Mouse (Mus musculus) forebrain, embryonic 14.5 days (tissue): ENCODE measurements at regions not wholly inside any gene's neighbourhood (a gene's known extent, or its start where the extent isn't known, plus 50 kb on each side); places are given as distances from the start of the nearest gene placed in this dataset.

Experiments used
- ATAC-seq: fragments of 200-750 bp; cut with Nextera tagmentation; 2 replicates; pipeline ENCODE4 v1.8.0; 2017; ENCODE audit warnings: mild to moderate bottlenecking, moderate library complexity
- DNase-seq: peaks from one replicate; pipeline ENCODE4 v3.0.0-alpha.2; 2015; ENCODE audit warnings: low spot score
- H3K27ac ChIP-seq: fragments of 300-500 bp; sonication (generic); 2 replicates; pipeline ENCODE4 v1.5.1; 2014; ENCODE audit warnings: low read depth, mild to moderate bottlenecking, control low read depth, low read length, moderate library complexity
- H3K27me3 ChIP-seq: fragments of 300-500 bp; sonication (generic); replicated peaks from 2 replicates; pipeline ENCODE4 v1.6.1; 2014; ENCODE audit warnings: low read length, control low read depth, mixed read lengths; ENCODE audit not compliant: control insufficient read depth, insufficient read depth
- H3K36me3 ChIP-seq: fragments of 300-500 bp; sonication (generic); 2 replicates; pipeline ENCODE4 v1.6.1; 2014; ENCODE audit warnings: low read length, control low read depth; ENCODE audit not compliant: control insufficient read depth, insufficient read depth
- H3K4me1 ChIP-seq: fragments of 300-500 bp; sonication (generic); 2 replicates; pipeline ENCODE4 v1.6.1; 2014; ENCODE audit warnings: antibody characterized with exemption, low read length, control low read depth; ENCODE audit not compliant: control insufficient read depth, insufficient read depth
- H3K4me2 ChIP-seq: fragments of 300-500 bp; sonication (generic); 2 replicates; pipeline ENCODE4 v1.6.1; 2014; ENCODE audit warnings: mild to moderate bottlenecking, control low read depth, low read length
- H3K4me3 ChIP-seq: fragments of 300-500 bp; sonication (generic); 2 replicates; pipeline ENCODE4 v1.5.1; 2014; ENCODE audit warnings: low read depth, low read length, control low read depth
- H3K9ac ChIP-seq: fragments of 300-500 bp; sonication (generic); 2 replicates; pipeline ENCODE4 v1.6.1; 2014; ENCODE audit warnings: mild to moderate bottlenecking, low read length, control low read depth, moderate library complexity
- H3K9me3 ChIP-seq: fragments of 300-500 bp; sonication (generic); replicated peaks from 2 replicates; pipeline ENCODE4 v1.6.1; 2016; ENCODE audit warnings: low read length, control low read depth, mixed read lengths; ENCODE audit not compliant: control insufficient read depth
- WGBS: fragments of 180-500 bp; shearing (Covaris S2); extraction: QIAGEN DNeasy Blood & Tissue Kit; methylation state at CpG from one replicate; pipeline ENCODE4 v1.1.7; 2014; 5-methylcytosine and 5-hydroxymethylcytosine counted together

DNA sequence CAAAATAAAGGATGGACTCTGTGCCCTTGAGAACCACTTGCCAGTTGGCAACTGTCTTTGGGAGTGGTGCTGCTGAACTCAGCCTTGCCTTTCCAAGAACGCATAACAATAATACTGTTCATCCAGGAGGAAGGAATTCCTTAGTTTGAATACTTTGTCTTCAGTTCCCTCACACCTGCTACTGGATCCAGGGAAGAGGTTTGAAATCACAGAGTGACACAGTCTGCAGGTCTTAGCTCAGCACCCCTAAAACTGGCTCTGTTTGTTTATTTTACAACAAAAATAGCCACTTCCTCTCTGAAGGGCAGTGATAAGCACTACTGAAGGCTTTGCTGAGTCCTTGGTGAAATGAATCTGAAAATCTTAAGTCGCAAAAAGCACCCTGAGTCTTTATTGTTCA lies 703.1 kb upstream of the Marcks start:
- ATAC-seq (no peak), DNase-seq (no peak)
- 33% methylated on average over 2 of the region's 2 CpGs for WGBS
- Histone ChIP-seq H3K4me1 (0 out of 2 replicates have a peak, but pooled peaks cover 2% of the 10 kb centered on the region), H3K9me3 (no peaks in the 10 kb centered on the region), H3K9ac (no peak overlapping the region), H3K4me3 (no peak overlapping the region), H3K27me3 (no peaks in the 10 kb centered on the region), H3K36me3 (no peaks in the 10 kb centered on the region), H3K27ac (no peak overlapping the region), H3K4me2 (no peak overlapping the region)

DNA sequence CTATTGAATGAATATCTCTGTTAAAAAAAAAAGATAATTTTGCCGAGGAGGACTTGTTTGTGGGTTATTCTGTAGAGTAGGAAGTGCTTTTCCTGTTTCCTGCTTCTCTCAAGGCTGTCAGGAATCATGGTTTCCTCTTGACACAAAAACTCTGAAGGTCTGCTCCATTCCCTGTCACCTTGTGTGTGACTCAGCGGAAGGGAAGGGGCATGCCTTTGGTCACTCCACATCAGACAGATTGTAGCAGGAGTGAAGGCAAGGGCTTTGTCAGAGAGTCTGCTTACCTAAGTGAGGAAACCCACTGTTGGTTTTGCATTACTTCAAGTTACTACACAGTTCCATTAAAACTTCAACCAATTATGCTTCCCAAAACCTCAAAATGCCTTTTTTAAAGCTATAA lies 699.0 kb upstream of the Marcks start:
- Histone ChIP-seq H3K9ac (no peak overlapping the region), H3K27ac (no peak overlapping the region), H3K4me2 (no peak overlapping the region), H3K36me3 (no peaks in the 10 kb centered on the region), H3K27me3 (no peaks in the 10 kb centered on the region), H3K4me1 (no peaks in the 10 kb centered on the region), H3K9me3 (no peaks in the 10 kb centered on the region), H3K4me3 (no peak overlapping the region)
- DNase-seq (no peak), ATAC-seq (no peak)
- WGBS, result 84% methylated on average over 2 of the region's 2 CpGs

DNA sequence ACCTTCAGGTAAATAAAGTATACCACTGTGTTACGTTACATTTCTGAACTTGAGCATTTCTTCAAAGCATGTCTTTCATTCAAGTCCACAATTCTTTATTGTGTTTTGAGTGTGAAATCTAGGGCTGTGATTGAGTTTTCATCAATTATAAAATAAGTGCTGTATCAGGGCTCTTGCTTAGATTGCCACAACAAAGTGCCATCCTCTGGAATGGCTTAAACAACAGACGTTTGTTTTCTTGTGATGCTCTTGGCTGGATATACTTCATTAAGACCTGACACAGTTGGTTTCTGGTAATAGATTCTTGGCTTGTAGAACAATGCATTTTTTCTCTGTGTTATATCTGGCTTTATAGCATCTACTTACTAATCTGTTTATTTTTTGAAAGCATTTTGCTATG lies 674.3 kb upstream of the Marcks start:
- ATAC-seq, result no peak
- Histone ChIP-seq H3K27me3 (no peaks in the 10 kb centered on the region), H3K36me3 (no peaks in the 10 kb centered on the region), H3K4me1 (peaks cover 3% of the 10 kb centered on the region), H3K9me3 (no peaks in the 10 kb centered on the region), H3K4me2 (no peak overlapping the region), H3K27ac (no peak overlapping the region), H3K4me3 (no peak overlapping the region), H3K9ac (no peak overlapping the region)
- WGBS, result 48% methylated on average over 2 of the region's 2 CpGs
- no peak for DNase-seq

DNA sequence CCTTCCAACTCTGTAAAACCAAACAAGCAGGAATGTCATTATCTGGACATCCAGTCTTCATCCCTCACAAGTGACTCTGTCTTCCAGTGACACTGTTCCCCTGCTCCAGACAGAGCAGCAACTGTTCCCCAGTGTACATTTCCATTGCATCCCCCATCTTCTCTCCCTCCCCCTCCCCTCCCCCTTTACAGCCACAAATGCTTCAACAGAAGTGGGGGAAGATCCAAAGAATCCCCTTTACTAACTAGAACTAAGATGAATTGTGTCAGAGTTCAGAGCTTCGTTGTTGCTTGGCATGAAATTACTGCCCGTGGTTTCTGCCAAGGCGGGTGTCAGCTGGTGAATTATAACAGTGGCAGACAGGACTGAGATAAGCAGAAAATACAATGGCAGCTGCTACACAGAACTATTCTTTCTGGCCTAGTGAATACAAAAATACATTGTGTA lies 673.7 kb upstream of the Marcks start:
- no peaks in the 10 kb centered on the region for H3K9me3 ChIP-seq
- H3K36me3 ChIP-seq, result no peaks in the 10 kb centered on the region
- ATAC-seq (peak; percentile 90), DNase-seq (peak; percentile 82)
- 8% methylated on average over 3 of the region's 3 CpGs for WGBS
- peak overlapping the region; percentile 45; the same call in 1 of the 2 replicates for H3K27ac ChIP-seq
- no peaks in the 10 kb centered on the region for H3K27me3 ChIP-seq
- peaks cover 3% of the 10 kb centered on the region for H3K4me1 ChIP-seq
- no peak overlapping the region for H3K4me2 ChIP-seq
- H3K9ac ChIP-seq, result no peak overlapping the region
- H3K4me3 ChIP-seq, result no peak overlapping the region

DNA sequence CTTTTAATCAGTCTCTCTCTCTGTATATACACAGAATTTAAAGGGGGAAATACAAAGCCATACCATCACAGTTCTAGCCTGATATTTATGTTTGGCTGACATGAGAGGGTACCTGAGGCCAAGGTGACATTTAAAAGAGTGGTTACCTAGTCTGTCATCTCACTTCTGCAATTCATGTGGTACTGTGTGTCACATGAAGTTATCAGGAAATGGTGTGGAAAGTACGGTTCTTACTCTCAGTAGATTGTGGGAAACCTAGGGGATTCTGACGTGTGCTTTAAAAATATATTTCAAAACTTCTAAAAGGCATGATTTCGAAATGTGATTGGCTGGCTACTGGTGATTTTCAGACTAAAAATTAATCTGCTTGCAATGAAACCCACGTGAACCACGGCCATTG lies 673.1 kb upstream of the Marcks start:
- ATAC-seq (no peak), DNase-seq (no peak)
- Histone ChIP-seq H3K9ac (no peak overlapping the region), H3K36me3 (no peaks in the 10 kb centered on the region), H3K4me1 (peaks cover 3% of the 10 kb centered on the region), H3K4me3 (no peak overlapping the region), H3K4me2 (no peak overlapping the region), H3K27me3 (no peaks in the 10 kb centered on the region), H3K27ac (no peak overlapping the region), H3K9me3 (no peaks in the 10 kb centered on the region)
- 93% methylated on average over 5 of the region's 5 CpGs for WGBS

DNA sequence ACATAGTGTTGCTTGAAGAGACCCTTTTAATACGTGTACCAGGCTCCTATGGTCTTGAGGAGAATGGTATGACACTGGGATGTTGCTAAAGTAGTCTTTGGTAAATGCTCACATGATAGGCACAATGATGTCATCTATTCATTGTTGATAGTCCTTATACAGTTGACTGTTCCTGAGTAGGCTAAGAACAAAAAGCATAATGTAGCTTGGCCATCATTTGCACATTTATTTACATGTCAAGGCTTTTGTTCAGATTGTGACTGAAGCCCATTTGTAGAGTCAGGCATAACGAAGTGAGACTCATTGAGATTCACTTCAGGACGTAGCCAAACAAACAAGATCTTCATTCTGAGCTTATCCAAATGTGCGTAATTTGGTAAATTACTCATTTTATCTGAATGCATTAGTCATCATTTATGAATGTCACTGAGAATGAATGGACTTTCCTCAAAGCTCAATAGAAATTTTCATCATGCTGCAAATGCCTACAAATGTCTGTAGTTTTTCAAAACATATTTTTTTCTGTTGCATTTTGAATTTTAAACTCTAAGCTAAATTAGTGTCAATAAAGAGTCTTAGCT lies 664.6 kb upstream of the Marcks start:
- no peaks in the 10 kb centered on the region; the same call in 1 of the 2 replicates for H3K4me1 ChIP-seq
- H3K9ac ChIP-seq, result no peak overlapping the region
- 17% methylated on average over 4 of the region's 4 CpGs for WGBS
- no peak overlapping the region for H3K27ac ChIP-seq
- no peak overlapping the region for H3K4me2 ChIP-seq
- H3K4me3 ChIP-seq, result no peak overlapping the region
- ATAC-seq (peak; percentile 87), DNase-seq (peak; percentile 67)
- no peaks in the 10 kb centered on the region for H3K36me3 ChIP-seq
- no peaks in the 10 kb centered on the region for H3K9me3 ChIP-seq
- no peaks in the 10 kb centered on the region for H3K27me3 ChIP-seq

DNA sequence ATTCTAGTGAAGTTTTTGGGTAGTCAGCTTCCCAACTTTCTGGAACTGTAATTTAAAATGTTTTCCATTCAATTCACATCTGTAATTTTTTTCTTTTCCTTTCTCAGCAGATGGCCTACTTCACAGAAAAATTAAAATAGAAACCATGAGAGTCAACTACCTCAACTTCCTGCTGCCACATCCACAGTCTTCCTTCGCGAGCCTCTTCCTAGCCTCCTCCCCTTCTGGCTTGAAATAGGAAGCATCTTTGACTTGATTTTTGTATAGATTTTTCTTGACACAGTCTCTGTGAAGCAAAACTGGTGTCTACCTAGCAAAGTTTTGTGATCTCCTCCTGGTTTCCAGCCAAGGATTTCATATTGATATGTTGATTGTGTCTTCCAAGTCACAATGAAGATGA lies 660.7 kb upstream of the Marcks start:
- Histone ChIP-seq H3K36me3 (no peaks in the 10 kb centered on the region), H3K4me1 (no peaks in the 10 kb centered on the region; the same call in 1 of the 2 replicates), H3K4me2 (no peak overlapping the region), H3K9me3 (no peaks in the 10 kb centered on the region), H3K27ac (no peak overlapping the region), H3K9ac (no peak overlapping the region), H3K4me3 (no peak overlapping the region), H3K27me3 (no peaks in the 10 kb centered on the region)
- DNase-seq (no peak), ATAC-seq (no peak)
- WGBS, result 97% methylated on average over 2 of the region's 2 CpGs

- Histone ChIP-seq H3K9me3 (no peaks in the 10 kb centered on the region), H3K36me3 (no peaks in the 10 kb centered on the region), H3K27me3 (no peaks in the 10 kb centered on the region), H3K4me1 (no peaks in the 10 kb centered on the region; the same call in 1 of the 2 replicates), H3K4me2 (no peak overlapping the region), H3K9ac (no peak overlapping the region), H3K4me3 (no peak overlapping the region), H3K27ac (no peak overlapping the region)
- DNase-seq (no peak), ATAC-seq (no peak)
Observed at GRCm38 (mm10) chr10:37798285-37798684, 659.6 kb upstream of the Marcks start.

DNA sequence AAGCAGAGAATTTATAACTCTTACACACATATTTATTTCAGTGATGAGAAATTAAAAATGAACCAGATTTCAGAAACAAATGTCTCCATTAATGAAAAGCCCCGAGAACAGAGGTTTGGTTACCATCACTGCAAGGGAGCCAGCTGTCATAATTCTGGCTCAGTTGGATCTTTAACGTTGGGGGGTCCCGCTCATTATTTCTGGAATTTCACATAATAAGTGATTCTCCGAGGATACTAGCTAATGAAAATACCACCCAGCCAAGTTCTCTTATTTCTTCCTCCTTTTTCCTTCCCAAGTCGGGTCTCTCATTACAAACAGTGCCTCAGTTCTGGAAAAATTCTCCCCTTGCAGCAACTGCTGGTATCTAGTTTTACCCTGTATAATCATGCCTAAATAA lies 659.0 kb upstream of the Marcks start:
- no peak for DNase-seq

More for the DNA sequence above, 659.0 kb upstream of the Marcks start:
- H3K36me3 ChIP-seq, result no peaks in the 10 kb centered on the region
- H3K4me1 ChIP-seq, result no peaks in the 10 kb centered on the region
- H3K9me3 ChIP-seq, result no peaks in the 10 kb centered on the region
- WGBS, result 73% methylated on average over 5 of the region's 5 CpGs
- no peak overlapping the region for H3K9ac ChIP-seq
- no peak overlapping the region for H3K27ac ChIP-seq
- H3K4me3 ChIP-seq, result no peak overlapping the region
- no peaks in the 10 kb centered on the region for H3K27me3 ChIP-seq
- H3K4me2 ChIP-seq, result no peak overlapping the region
- ATAC-seq, result no peak
